Mouse (Mus musculus) liver, embryonic 14.5 days (tissue): ENCODE data around the gene Jmy. TPM values are rescaled to one million over a fixed set of nuclear protein-coding genes. Genes with fewer than 3 reads are reported as not detected.

Experiments used
- ATAC-seq: fragments of 200-750 bp; cut with Nextera tagmentation; 2 replicates; pipeline ENCODE4 v1.8.0; 2017; ENCODE audit warnings: moderate number of reproducible peaks, mild to moderate bottlenecking, moderate library complexity; ENCODE audit not compliant: insufficient read depth
- DNase-seq, 3 experiments: peaks; one replicate each; pipeline ENCODE4 v3.0.0-alpha.2; 2012 to 2013; ENCODE audit warnings: low read depth in 3 of 3, low spot score in 3 of 3
- H3K27ac ChIP-seq: fragments of 300-500 bp; sonication (generic); 2 replicates; pipeline ENCODE4 v1.5.1; 2014; ENCODE audit warnings: moderate library complexity, mild to moderate bottlenecking, control low read depth, inconsistent platforms
- H3K27me3 ChIP-seq: fragments of 300-500 bp; sonication (generic); 2 replicates; pipeline ENCODE4 v1.6.1; 2014; ENCODE audit warnings: mild to moderate bottlenecking, low read length, moderate library complexity; ENCODE audit not compliant: control insufficient read depth, insufficient read depth
- H3K36me3 ChIP-seq: fragments of 300-500 bp; sonication (generic); replicated peaks from 2 replicates; pipeline ENCODE4 v1.6.1; 2014; ENCODE audit warnings: low read depth; ENCODE audit not compliant: control insufficient read depth, insufficient read depth
- H3K4me1 ChIP-seq, 2 experiments: fragments of 200-500 bp in 1 of 2; fragments of 300-500 bp in 1 of 2; sonication (generic) in 1 of 2; replicated peaks; 2 replicates each; pipeline ENCODE4 v1.6.1; 2012 to 2014; ENCODE audit warnings: antibody characterized with exemption in 1 of 2, inconsistent platforms in 1 of 2, low read length in 1 of 2; ENCODE audit not compliant: control insufficient read depth in 2 of 2, insufficient read depth in 2 of 2
- H3K4me2 ChIP-seq: fragments of 300-500 bp; sonication (generic); 2 replicates; pipeline ENCODE4 v1.6.1; 2014; ENCODE audit warnings: low read depth, mild to moderate bottlenecking, control low read depth, moderate library complexity
- H3K4me3 ChIP-seq, 2 experiments: fragments of 200-500 bp in 1 of 2; fragments of 300-500 bp in 1 of 2; sonication (generic) in 1 of 2; 2 replicates each; pipeline ENCODE4 v1.5.1; 2012 to 2014; ENCODE audit warnings: low read depth in 2 of 2, low read length in 2 of 2, mild to moderate bottlenecking in 2 of 2, control low read depth in 1 of 2, inconsistent platforms in 1 of 2, moderate library complexity in 1 of 2; ENCODE audit not compliant: insufficient read depth in 1 of 2
- H3K9ac ChIP-seq: fragments of 300-500 bp; sonication (generic); replicated peaks from 2 replicates; pipeline ENCODE4 v1.6.1; 2014; ENCODE audit warnings: mild to moderate bottlenecking, control low read depth, moderate library complexity
- H3K9me3 ChIP-seq: fragments of 300-500 bp; sonication (generic); 2 replicates; pipeline ENCODE4 v1.6.1; 2016; ENCODE audit warnings: low read length, mixed read lengths; ENCODE audit not compliant: control insufficient read depth
- CTCF ChIP-seq: IDR thresholded peaks from 2 replicates; pipeline ENCODE4 v1.5.1; 2016; ENCODE audit warnings: antibody characterized with exemption, low read depth, control low read depth
- EP300 ChIP-seq: IDR thresholded peaks from 2 replicates; pipeline ENCODE4 v1.6.1; 2016; ENCODE audit warnings: antibody characterized with exemption, low read depth
- WGBS: fragments of 180-500 bp; shearing (Covaris S2); extraction: QIAGEN DNeasy Blood & Tissue Kit; methylation state at CpG from one replicate; pipeline ENCODE4 v1.1.7; 2014; ENCODE audit not compliant: insufficient replicate concordance; 5-methylcytosine and 5-hydroxymethylcytosine counted together
- polyA plus RNA-seq, 2 experiments: library from polyadenylated mRNA; depleted of rRNA in 1 of 2; stranded (reverse) in 1 of 2; unstranded in 1 of 2; fragments of >200 nt; fragmentation: Nextera tagmentation in 1 of 2; extraction: Ambion mirVana in 1 of 2; gene quantifications; 2 replicates each; pipeline versions ENCODE4 v1.2.1 to v1.2.3; 2012 to 2014

The Jmy gene
- polyA plus RNA-seq, 2 experiments, result 2.3 to 2.8 TPM

DNA sequence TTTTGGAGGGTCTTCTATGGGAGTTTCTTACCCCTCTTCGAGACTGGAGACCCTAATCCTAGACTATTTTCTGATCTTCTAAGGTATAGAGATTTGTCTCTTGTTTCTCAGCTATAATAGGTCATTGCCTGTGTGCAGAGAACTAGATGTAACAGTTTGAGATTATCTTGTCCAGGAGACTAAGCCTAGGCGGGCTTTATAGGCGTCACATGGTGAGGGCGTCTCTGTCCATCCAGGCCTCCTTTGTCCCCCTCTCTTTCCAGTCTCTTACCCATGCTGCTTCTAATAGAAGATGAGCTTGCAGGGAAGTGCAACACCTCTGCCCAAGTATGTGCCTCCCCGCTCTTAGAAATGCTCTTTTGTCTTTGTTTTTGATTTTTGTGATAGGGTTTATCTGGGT is 116.5 kb downstream of the Jmy start:
- H3K27me3 ChIP-seq, result no peaks in the 10 kb centered on the region
- H3K4me3 ChIP-seq, result no peak overlapping the region
- H3K36me3 ChIP-seq, result no peaks in the 10 kb centered on the region
- no peaks in the 10 kb centered on the region for H3K9me3 ChIP-seq
- peak overlapping the region; percentile 97 for H3K27ac ChIP-seq
- TF ChIP-seq CTCF, result no peak
- peaks cover 67 to 69% of the 10 kb centered on the region in 2 experiments for H3K4me1 ChIP-seq
- peak; percentile 19; the same call in 1 of the 2 replicates for ATAC-seq
- no peak overlapping the region; the same call in 1 of the 2 replicates for H3K4me2 ChIP-seq
- 38% methylated on average over 5 of the region's 5 CpGs for WGBS
- no peak for DNase-seq
- peak overlapping the region; percentile 40 for H3K9ac ChIP-seq

DNA sequence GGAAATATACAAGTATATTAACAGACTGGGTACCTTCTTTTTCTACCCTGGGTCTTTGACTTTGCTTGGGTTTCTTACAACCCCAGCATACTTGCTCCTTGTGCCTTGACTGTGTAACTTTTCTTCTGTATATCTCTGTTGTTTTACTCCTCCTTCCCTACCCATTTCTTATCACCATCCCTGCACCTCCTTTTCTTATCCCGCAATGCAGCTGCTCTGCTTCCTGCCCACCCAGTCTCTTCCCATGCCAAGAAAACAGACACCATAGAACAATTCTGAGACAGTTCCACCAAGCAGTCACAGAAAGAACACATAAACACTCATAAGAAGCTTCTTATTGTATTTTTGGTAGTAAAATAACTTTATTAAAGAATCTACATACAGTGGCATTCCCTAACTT is 118.3 kb downstream of the Jmy start:
- TF ChIP-seq EP300 (peak; percentile 97), CTCF (no peak)
- ATAC-seq, result peak; percentile 91
- Histone ChIP-seq H3K4me2 (peak overlapping the region; percentile 67), H3K36me3 (no peaks in the 10 kb centered on the region), H3K27me3 (no peaks in the 10 kb centered on the region), H3K4me1 (peaks cover 58 to 59% of the 10 kb centered on the region in 2 experiments), H3K9me3 (no peaks in the 10 kb centered on the region), H3K9ac (peak overlapping the region; percentile 64), H3K27ac (peak overlapping the region; percentile 97), H3K4me3 (peak overlapping the region in 1 of 2 experiments; percentile 1; a peak in 1 of 4 replicates)
- peak; percentile 81 to 86 (median 83) for DNase-seq
- 18% methylated on average over 1 of the region's 1 CpGs for whole genome bisulfite sequencing

DNA sequence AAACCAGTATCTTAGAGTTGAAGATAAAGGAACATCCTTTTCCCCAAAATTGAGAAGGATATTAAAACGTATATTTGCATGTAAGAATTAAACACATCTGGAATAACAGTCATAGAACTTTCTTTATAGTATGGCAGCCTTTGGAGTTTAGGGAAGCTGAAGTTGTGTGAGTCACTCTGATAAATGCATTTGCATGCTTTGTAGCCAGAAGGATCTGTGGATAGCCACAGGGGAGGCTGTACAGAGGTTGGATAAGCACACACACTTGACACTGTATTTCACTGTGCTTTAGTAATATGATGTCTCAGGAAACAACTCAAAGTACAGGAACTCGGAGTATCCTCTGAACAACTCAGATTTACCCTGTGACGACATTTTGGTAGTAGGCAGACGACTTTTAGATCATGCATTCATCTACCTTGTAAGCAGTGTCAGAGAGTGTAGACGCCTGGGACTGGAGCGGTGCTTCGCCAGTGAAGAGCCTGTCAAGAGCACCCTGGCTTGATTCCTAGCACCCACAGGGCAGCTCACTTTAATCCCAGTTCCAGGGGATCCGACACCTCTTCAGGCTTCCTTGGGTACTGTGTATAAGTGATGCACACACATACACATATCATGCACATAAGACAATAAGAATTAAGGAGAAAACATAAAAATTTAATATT is 119.1 kb downstream of the Jmy start:
- ATAC-seq, result peak; percentile 68
- Histone ChIP-seq H3K27ac (peak overlapping the region; percentile 97), H3K9me3 (no peaks in the 10 kb centered on the region), H3K36me3 (no peaks in the 10 kb centered on the region), H3K4me1 (peaks cover 57 to 58% of the 10 kb centered on the region in 2 experiments), H3K4me2 (peak overlapping the region; percentile 67), H3K4me3 (no peak overlapping the region), H3K9ac (peak overlapping the region; percentile 64), H3K27me3 (no peaks in the 10 kb centered on the region)
- TF ChIP-seq CTCF (no peak), EP300 (peak; percentile 69)
- DNase-seq, result peak in 2 of 3 experiments; percentile 53 to 58
- WGBS, result 40% methylated on average over 8 of the region's 8 CpGs

Other genes starting within 250 kb of the Jmy start
- gene Homer1, start 200.2 kb downstream of the Jmy start, polyA plus RNA-seq (2012; rRNA removed), result 2.6 and 3.7 TPM in 2 replicates
- gene Homer1, start 200.2 kb downstream of the Jmy start, polyA plus RNA-seq (2014; fragmentation: Nextera tagmentation; extraction: Ambion mirVana), result 3.0 TPM in 2 replicates
- gene Bhmt, start 138.2 kb upstream of the Jmy start, polyA plus RNA-seq (2012; rRNA removed), result 12.1 and 24.5 TPM in 2 replicates
- gene Bhmt, start 138.2 kb upstream of the Jmy start, polyA plus RNA-seq (2014; fragmentation: Nextera tagmentation; extraction: Ambion mirVana), result 71.1 and 81.8 TPM in 2 replicates
- gene Bhmt2, start 174.5 kb upstream of the Jmy start, polyA plus RNA-seq (2012; rRNA removed), result 12.2 and 13.6 TPM in 2 replicates
- 16.8 TPM in 2 replicates for gene Bhmt2, start 174.5 kb upstream of the Jmy start, polyA plus RNA-seq (2014; fragmentation: Nextera tagmentation; extraction: Ambion mirVana)
- 6.8 and 9.7 TPM in 2 replicates for gene Dmgdh, start 174.6 kb upstream of the Jmy start, polyA plus RNA-seq (2012; rRNA removed)
- 12.0 and 13.1 TPM in 2 replicates for gene Dmgdh, start 174.6 kb upstream of the Jmy start, polyA plus RNA-seq (2014; fragmentation: Nextera tagmentation; extraction: Ambion mirVana)